Mouse (Mus musculus) spleen, adult 2 months (tissue): Measurements from ENCODE around the gene Epop.

ENCODE experiments used
- CTCF ChIP-seq: fragments of 200-500 bp; IDR thresholded peaks from 2 replicates; pipeline ENCODE4 v1.5.1; 2011; ENCODE audit warnings: mild to moderate bottlenecking, inconsistent platforms; ENCODE audit not compliant: insufficient read depth, insufficient read length, insufficient replicate concordance; ENCODE audit errors: extremely low read depth
- POLR2A ChIP-seq: fragments of 200-500 bp; IDR thresholded peaks from 2 replicates; pipeline ENCODE4 v1.6.1; 2011; ENCODE audit warnings: low read depth, low read length, inconsistent platforms

- TF ChIP-seq CTCF, result no peak
- no peak for TF ChIP-seq POLR2A
Observed at GRCm38 (mm10) chr11:97642746-97643145, 13.2 kb upstream of the Epop start.
